Mouse (Mus musculus) layer of hippocampus, postnatal 14 days (tissue): Measurements from ENCODE around the gene Dhx8. TPM values are rescaled to one million over a fixed set of nuclear protein-coding genes. Genes with fewer than 3 reads are reported as not detected.

Source experiments
- DNase-seq, 2 experiments: peaks; one replicate each; pipeline ENCODE4 v3.0.0; 2021 to 2022; ENCODE audit warnings: low spot score in 2 of 2, mixed read lengths in 1 of 2
- total RNA-seq, 2 experiments: library from RNA; stranded (reverse); gene quantifications; 2 replicates each; pipeline ENCODE4 v1.2.3; 2021

Dhx8 gene
- total RNA-seq, 2 experiments from 2014 or later = 32.4 to 34.2 TPM

- DNase-seq = no peak
Observed at GRCm38 (mm10) chr11:101790811-101791526, 58.2 kb downstream of the Dhx8 start.

DNA sequence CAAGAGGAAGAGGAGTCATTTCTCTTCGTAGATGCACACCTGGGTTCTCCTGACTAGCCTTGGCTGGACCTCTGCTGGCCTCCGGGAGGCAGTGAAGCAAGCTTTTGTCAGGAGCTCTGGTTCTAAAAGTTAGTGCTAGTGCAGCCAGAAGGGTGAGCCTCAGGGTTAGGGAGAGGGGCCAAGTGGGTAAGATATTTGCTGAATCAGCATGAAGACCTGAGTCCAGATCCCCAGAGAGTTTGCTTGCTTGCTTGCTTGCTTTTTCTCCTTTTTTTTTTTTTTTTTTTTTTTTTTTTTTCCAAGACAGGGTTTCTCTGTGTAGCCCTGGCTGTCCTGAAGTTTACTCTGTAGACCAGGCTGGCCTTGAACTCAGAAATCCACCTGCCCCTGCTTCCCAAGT lies 64.6 kb downstream of the Dhx8 start:
- no peak for DNase-seq

DNA sequence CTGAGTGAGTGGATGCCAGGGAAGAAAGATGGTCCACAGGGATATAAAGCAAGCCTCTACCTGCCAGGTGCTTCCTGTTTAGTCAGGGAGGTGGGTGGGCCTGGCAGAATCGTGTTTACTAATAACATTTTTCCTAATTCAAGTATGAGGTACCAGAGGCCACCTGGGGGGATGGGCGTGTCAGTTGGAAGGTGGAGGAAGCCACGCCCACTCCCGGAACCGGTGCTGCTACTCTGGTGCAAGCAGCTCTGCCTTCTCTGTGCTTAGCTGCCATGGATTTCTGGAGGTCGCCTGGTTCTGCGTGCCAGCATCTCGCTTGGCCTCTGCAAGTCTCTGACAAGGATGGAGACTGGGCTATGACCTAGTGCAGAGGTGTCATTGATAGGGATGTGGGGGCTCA lies 65.4 kb downstream of the Dhx8 start:
- DNase-seq = no peak

GRCm38 (mm10) chr11:101801386-101801785 lies 68.7 kb downstream of the Dhx8 start:
- no peak for DNase-seq

DNA sequence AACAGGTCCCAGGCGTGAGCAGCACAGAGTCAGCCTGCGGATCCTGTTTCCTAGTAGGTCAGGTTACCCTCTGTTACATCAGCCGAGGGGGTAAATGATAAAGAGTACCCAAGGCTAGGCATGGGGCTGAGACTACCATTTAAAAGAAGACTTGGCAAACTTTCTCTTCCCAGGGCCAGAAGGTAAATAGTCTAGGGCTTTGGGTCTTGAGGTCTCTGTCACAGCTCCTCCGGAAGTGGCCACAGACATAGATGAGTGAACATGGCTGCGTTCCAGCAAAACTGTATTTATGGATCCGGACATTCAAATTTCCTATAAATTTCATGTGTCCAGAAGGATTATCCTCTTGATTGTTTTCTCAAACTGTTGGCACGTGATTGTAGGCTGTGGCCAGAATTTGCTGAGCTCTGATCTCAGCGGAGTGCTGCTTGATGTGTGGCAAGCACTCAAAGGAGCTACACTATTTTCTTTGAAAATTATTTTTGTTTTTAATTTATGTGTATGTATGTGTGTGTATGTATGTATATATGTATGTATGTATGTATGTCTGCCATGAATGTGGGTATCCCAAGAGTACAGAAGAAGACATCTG lies 72.5 kb downstream of the Dhx8 start:
- no peak for DNase-seq

DNA sequence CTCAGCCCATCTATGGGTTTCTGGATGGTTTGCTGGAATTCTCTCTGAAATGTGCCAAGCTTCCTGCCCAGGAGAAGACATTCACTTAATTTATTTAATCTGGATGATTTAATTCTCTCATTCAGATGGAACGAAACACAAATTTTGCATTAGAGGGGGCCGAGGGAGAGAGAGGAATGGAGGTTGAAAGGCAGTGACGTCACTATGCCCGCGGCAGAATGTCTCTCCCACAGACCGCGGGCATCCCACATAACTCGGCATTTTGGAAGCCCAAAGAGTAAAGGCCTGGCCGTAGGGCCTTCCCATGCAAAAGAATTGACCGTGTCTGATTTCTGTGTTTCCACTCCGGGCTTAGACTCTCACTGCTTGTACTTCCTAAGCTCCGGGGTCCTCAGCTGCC lies 74.0 kb downstream of the Dhx8 start:
- no peak for DNase-seq

DNA sequence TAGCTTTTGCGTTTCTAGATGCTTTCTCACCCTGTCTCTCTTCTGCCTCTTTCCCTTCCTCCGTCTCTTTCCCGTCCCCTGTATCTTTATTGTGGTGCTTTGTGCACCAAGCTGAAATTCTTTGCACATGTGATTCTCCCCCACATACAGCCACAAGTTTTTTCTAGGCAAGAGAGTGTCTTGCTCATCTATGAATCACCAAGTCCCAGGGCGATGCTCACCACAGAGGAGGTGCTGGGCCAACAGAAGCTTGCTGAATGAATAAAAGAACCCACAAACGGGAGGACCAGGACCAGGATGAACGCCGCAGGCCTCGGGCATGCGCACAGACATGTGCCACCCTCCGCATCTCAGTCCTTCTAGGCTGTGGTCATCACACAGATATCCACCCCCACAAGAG lies 74.5 kb downstream of the Dhx8 start:
- DNase-seq = no peak

GRCm38 (mm10) chr11:101809060-101809828 lies 76.5 kb downstream of the Dhx8 start:
- DNase-seq = no peak

GRCm38 (mm10) chr11:101813259-101813658 lies 80.5 kb downstream of the Dhx8 start:
- DNase-seq = peak; percentile 81 to 89

DNA sequence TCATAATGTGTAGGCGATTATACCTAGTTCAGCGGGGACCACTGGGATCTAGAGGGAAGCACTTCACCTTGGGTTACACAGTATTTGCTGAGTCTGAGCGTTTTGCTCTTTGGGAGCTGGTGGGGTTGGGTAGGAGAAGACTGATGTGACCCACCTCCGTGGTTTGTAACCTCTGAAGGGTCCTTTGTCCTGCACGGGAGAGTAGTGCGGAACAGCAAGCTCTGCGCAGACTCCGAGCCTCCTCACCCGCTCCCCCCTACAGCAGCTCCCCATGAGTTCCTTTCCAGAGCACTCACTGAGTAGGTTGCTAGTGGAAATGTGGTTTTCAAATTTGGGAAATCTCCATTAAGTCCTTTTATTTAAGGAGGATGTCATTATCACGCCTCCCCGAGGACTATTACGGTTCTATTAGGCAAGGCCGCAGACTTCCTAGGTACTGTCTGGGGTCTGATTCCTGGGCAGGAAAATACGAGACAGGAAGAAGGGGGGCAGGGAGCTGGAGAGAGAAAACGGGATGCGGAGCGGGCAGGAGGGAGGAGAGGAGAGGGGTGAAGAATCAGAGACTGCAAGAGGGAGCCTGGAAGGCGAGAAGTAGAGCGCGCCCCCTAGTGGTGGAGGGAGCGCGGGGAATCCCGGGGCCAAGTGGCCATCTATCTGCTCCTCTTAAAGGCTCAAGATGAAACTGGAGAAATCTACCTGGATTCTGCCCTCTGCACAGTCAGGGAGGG lies 81.8 kb downstream of the Dhx8 start:
- DNase-seq = peak; percentile 69 to 78

DNA sequence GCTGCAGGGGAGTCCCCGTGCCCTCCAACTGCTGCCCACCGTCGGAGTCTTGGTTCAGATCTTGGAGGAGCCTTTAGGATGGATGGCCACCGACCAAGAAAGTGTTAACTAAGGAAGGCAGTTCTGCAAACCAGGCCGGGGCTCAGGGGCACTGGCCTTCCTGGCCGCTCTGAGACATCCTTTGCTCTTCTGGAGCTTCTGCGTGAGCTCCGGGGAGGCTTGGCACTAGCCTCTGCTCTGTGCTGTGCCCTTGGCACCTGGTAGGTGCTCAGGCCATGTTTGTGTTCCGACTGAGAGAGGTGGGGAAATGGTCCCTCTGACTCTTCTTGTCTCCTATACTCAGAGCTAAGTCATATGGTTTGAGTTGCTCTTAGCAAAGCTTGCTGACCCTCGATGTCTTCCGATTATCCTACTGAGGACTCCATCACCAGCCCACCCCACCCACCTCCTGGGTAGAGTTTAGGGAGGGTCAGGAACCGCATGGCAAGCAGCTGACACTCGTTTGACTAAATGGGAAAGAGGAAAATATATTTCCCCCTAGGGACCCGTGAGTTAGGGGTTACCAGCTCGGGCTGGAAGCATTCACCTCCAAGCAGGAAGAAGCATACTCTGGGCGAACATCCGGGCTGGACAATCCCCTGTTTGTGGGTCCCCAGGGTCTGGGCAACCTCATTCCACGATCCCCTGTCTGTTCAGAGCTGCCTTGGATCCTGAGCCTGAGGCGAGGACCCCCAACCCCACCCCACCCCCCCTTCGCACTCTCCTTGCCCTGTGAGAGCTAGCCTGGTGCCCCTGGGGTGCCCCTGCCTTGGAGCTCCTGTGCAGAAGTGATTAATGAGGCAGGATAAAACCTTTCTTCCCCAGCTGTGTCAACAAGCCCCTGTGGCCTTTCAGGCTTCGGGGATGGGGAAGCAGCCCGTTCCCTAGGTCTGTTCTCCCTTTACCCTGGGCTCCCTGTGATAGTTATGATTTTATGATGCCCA lies 82.7 kb downstream of the Dhx8 start:
- DNase-seq = no peak

Other genes starting within 250 kb of the Dhx8 start
- gene Brca1, start 181.0 kb upstream of the Dhx8 start, total RNA-seq = 1 to 10 TPM; 1.3 to 3.2 TPM
- gene Nbr1, start 180.8 kb upstream of the Dhx8 start, total RNA-seq = 100 to 1,000 TPM; 122 to 177 TPM
- gene Tmem106a, start 150.7 kb upstream of the Dhx8 start, total RNA-seq = 1 to 10 TPM; 2.0 to 4.1 TPM
- gene Gm11634, start 133.7 kb upstream of the Dhx8 start, total RNA-seq = not detected
- 1 to 10 TPM; 4.7 to 6.3 TPM for gene Rdm1, start 105.7 kb upstream of the Dhx8 start, total RNA-seq
- 10 to 100 TPM; 12.6 to 14.2 TPM for gene Arl4d, start 67.4 kb upstream of the Dhx8 start, total RNA-seq
- gene Etv4, start 52.5 kb downstream of the Dhx8 start, total RNA-seq = 10 to 100 TPM; 19.3 to 22.1 TPM
- gene Meox1, start 161.5 kb downstream of the Dhx8 start, total RNA-seq = 1 to 10 TPM; 1.9 to 2.0 TPM
- gene Sost, start 234.1 kb downstream of the Dhx8 start, total RNA-seq = not detected